Mouse (Mus musculus): ENCODE measurements at regions not wholly inside any gene's neighbourhood (a gene's known extent, or its start where the extent isn't known, plus 50 kb on each side); places are given as distances from the start of the nearest gene placed in this dataset.

- TF ChIP-seq CTCF (conservative IDR thresholded peaks at IDR 0.05; ENCODE audit: low read length) (no peak), POU5F1 (IDR thresholded peaks at IDR 0.05; ENCODE audit: borderline replicate concordance, low read length) (no peak), NANOG (IDR thresholded peaks at IDR 0.05; ENCODE audit: borderline replicate concordance, low read length) (no peak)
Observed at GRCm38 (mm10) chr15:56139451-56139850, 1338.0 kb downstream of the Slc22a22 start.
